Mouse (Mus musculus) lung, postnatal 0 days (tissue): Measurements from ENCODE around the gene Ntn4. TPM values are rescaled to one million over a fixed set of nuclear protein-coding genes. Genes with fewer than 3 reads are reported as not detected.
A peak's percentile ranks its signal among the peaks of the same experiment; 100 is the strongest.

Source experiments
- ATAC-seq: fragments of 200-750 bp; cut with Nextera tagmentation; 2 replicates; pipeline ENCODE4 v1.8.0; 2017; ENCODE audit warnings: moderate library complexity
- DNase-seq: peaks from one replicate; pipeline ENCODE4 v3.0.0-alpha.2; 2016; ENCODE audit warnings: low spot score
- H3K27ac ChIP-seq: fragments of 300-500 bp; sonication (generic); 2 replicates; pipeline ENCODE4 v1.5.1; 2014; ENCODE audit warnings: antibody characterized with exemption, mild to moderate bottlenecking, low read length, mixed read lengths
- H3K27me3 ChIP-seq: fragments of 300-500 bp; sonication (generic); replicated peaks from 2 replicates; pipeline ENCODE4 v1.6.1; 2014; ENCODE audit warnings: low read length, mixed read lengths; ENCODE audit not compliant: insufficient read depth
- H3K36me3 ChIP-seq: fragments of 300-500 bp; sonication (generic); 2 replicates; pipeline ENCODE4 v1.6.1; 2014; ENCODE audit warnings: low read length, mixed read lengths; ENCODE audit not compliant: insufficient read depth
- H3K4me1 ChIP-seq: fragments of 300-500 bp; sonication (generic); 2 replicates; pipeline ENCODE4 v1.6.1; 2014; ENCODE audit warnings: antibody characterized with exemption, low read depth, low read length, mixed read lengths; ENCODE audit not compliant: insufficient read depth
- H3K4me2 ChIP-seq: fragments of 300-500 bp; sonication (generic); replicated peaks from 2 replicates; pipeline ENCODE4 v1.6.1; 2014; ENCODE audit warnings: low read depth, mild to moderate bottlenecking, low read length, moderate library complexity, mixed read lengths
- H3K4me3 ChIP-seq: fragments of 300-500 bp; sonication (generic); 2 replicates; pipeline ENCODE4 v1.5.1; 2014; ENCODE audit warnings: low read depth, low read length
- H3K9ac ChIP-seq: fragments of 300-500 bp; sonication (generic); replicated peaks from 2 replicates; pipeline ENCODE4 v1.6.1; 2014; ENCODE audit warnings: low read depth, mild to moderate bottlenecking
- H3K9me3 ChIP-seq: fragments of 300-500 bp; sonication (generic); 2 replicates; pipeline ENCODE4 v1.6.1; 2016; ENCODE audit warnings: low read length, mixed read lengths
- CTCF ChIP-seq: IDR thresholded peaks from 2 replicates; pipeline ENCODE4 v1.5.1; 2016; ENCODE audit warnings: antibody characterized with exemption, mild to moderate bottlenecking
- EP300 ChIP-seq: IDR thresholded peaks from 2 replicates; pipeline ENCODE4 v1.6.1; 2016; ENCODE audit warnings: antibody characterized with exemption, mild to moderate bottlenecking, control low read depth
- WGBS: fragments of 180-500 bp; shearing (Covaris S2); extraction: QIAGEN DNeasy Blood & Tissue Kit; methylation state at CpG from one replicate; pipeline ENCODE4 v1.1.7; 2014; 5-methylcytosine and 5-hydroxymethylcytosine counted together
- polyA plus RNA-seq: library from polyadenylated mRNA; unstranded; fragments of >200 nt; fragmentation: Nextera tagmentation; extraction: Ambion mirVana; gene quantifications from 2 replicates; pipeline ENCODE4 v1.2.1, GENCODE M21; 2015

Gene Ntn4
- polyA plus RNA-seq, 1 experiment from 2014 or later, result 1.4 TPM

DNA sequence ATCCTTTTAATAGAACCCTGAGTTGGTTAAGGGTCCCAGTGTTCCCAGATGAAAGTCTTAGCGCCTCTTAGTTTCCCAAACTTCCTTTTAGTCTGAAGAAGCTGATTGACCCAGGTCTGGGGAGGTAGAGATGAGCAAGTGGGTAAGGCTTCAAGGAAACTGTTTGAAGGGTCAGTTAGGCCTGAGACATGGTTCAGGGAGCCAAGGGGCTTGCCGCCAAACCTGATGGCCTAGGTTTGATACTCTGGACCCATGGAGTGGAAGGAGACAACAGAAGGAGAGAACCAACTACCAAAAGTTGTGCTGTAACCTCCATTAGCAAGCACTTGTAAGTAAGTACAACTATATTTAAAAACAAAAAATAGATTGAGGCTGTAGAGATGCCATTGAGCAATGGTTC lies 6.5 kb upstream of the Ntn4 start:
- H3K9me3 ChIP-seq, result no peaks in the 10 kb centered on the region
- 84% methylated on average over 2 of the region's 2 CpGs for WGBS
- no peaks in the 10 kb centered on the region for H3K36me3 ChIP-seq
- no peak overlapping the region for H3K4me2 ChIP-seq
- H3K9ac ChIP-seq, result no peak overlapping the region
- no peak for ATAC-seq
- TF ChIP-seq CTCF (no peak), EP300 (no peak)
- H3K4me3 ChIP-seq, result no peak overlapping the region
- 0 out of 2 replicates have a peak, but pooled peaks cover 3% of the 10 kb centered on the region for H3K27me3 ChIP-seq
- H3K27ac ChIP-seq, result no peak overlapping the region
- no peaks in the 10 kb centered on the region for H3K4me1 ChIP-seq
- DNase-seq, result no peak

DNA sequence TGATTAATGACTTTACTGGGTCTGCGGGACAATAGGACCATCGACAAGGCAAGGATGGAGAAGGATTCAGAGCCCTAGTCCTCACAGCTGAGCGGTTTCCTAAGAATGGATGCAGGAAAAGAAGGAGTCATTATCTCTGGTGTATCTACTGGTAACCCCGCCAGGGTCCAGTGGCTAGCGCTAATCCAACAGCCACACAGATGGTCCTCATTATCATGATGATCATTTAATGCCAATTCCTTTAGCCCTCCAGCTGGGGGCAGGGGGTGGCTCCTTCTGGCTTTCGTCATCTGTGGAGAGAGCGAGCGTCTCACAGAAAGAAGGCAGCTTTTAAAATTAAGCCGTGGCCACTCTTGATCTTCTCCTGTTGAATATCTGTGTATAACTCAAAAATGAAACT lies 4.5 kb upstream of the Ntn4 start:
- no peak for ATAC-seq
- 0 out of 2 replicates have a peak, but pooled peaks cover 3% of the 10 kb centered on the region for H3K27me3 ChIP-seq
- WGBS, result 50% methylated on average over 9 of the region's 9 CpGs

DNA sequence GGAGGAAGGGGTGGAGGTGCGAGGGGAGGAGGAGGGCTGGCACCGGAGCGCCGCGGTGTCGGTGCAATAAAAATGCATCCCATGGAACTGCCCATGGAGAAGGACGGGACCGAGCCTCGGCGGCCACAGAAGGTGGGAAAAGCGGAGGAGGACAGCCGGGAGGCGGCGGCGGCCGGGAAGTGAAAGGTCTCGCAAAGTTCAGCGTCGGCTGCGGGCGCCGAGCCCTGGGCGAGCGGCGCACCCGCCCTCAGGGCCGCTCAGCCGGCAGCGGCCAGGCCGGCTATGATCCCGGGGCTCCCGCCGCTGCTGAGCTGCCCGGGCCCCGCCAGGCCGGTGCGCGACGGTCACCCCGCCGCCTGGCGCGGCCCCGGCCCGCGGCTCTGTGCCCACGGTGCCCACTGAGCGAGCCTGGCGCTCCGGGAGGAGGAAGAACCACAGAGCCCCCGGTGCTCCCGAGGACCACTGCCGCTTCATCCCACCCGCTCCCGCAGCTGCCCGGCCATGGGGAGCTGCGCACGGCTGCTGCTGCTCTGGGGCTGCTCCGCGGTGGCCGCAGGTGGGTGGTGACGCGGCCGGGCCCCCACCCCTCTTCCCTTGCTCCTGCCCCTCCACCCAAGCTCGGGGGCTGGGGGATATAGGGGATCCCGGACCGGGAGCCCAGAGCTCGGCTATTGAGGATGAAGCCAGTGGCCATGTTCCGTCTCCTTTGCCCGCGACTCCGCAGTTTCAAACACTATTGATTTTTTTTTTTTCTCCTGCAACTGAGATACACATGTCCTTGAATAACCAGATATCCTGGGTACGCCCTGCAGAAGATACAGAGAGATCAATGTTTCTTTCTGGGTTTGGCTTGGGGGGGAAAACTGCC lies 706 bp downstream of the Ntn4 start:
- 0 out of 2 replicates have a peak, but pooled peaks cover 6% of the 10 kb centered on the region for H3K27me3 ChIP-seq
- DNase-seq (peak; percentile 31), ATAC-seq (peak; percentile 70)
- no peaks in the 10 kb centered on the region for H3K9me3 ChIP-seq
- H3K4me1 ChIP-seq, result peaks cover 7% of the 10 kb centered on the region; the same call in 1 of the 2 replicates
- peak overlapping the region; percentile 73 for H3K4me3 ChIP-seq
- WGBS, result 2% methylated on average over 43 of the region's 73 CpGs
- no peak overlapping the region; the same call in 1 of the 2 replicates for H3K27ac ChIP-seq
- H3K9ac ChIP-seq, result peak overlapping the region; percentile 64
- peak overlapping the region; percentile 99 for H3K4me2 ChIP-seq
- no peak for TF ChIP-seq CTCF
- no peak for TF ChIP-seq EP300
- H3K36me3 ChIP-seq, result no peaks in the 10 kb centered on the region

More for the DNA sequence above, 4.5 kb upstream of the Ntn4 start:
- no peak overlapping the region for H3K4me3 ChIP-seq
- no peaks in the 10 kb centered on the region for H3K4me1 ChIP-seq
- H3K4me2 ChIP-seq, result no peak overlapping the region
- H3K27ac ChIP-seq, result no peak overlapping the region
- no peaks in the 10 kb centered on the region for H3K9me3 ChIP-seq
- H3K9ac ChIP-seq, result no peak overlapping the region
- H3K36me3 ChIP-seq, result no peaks in the 10 kb centered on the region
- no peak for TF ChIP-seq CTCF
- no peak for TF ChIP-seq EP300
- DNase-seq, result no peak

DNA sequence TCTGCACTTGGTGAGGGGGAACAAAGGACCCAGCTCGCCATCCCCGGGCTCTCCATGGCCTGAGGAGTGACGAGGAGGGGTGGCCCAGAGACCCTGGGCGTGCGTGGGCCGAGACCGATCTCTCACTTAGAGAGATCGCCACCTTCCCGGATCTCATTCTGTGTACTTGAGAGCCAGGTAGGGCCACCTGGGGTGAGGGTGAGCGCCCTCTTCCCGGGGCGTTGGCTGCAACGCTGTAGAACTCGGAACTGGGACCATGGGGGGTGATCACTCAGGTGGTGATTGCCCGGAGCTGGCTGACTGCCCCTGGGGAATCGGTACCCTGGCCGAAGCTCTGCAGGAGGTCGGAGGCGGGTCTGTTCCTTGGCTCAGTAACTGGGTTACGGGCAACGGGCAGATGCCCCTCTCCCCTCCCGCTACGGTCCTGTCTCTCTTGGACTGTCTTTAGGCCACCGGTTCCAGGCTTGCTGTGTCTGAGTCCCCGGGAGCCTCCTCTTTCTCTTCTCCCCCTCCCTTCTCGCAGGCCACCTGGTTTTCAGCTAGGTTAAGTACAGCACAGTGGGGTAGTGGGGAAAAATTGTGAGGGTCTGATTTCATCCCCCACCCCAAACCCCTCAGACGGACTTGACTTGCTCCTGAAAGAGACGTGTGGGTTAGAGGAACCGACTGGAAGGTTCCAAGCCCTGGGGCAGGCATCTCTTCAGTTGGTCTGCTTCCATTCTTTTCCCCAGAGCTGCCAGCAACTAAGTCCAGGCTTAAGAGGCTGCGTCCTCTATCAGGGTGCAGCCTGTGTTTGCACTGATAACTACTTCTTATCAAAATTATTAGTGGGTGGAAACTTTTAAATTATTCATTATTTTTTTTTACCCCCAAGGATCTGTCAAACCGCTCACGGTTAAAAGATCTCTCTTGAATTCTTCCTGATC lies 1.6 kb downstream of the Ntn4 start:
- Histone ChIP-seq H3K4me3 (peak overlapping the region; percentile 73), H3K9ac (peak overlapping the region; percentile 64), H3K9me3 (no peaks in the 10 kb centered on the region), H3K27me3 (0 out of 2 replicates have a peak, but pooled peaks cover 6% of the 10 kb centered on the region), H3K4me2 (peak overlapping the region; percentile 99), H3K4me1 (peaks cover 7% of the 10 kb centered on the region; the same call in 1 of the 2 replicates), H3K27ac (no peak overlapping the region), H3K36me3 (no peaks in the 10 kb centered on the region)
- DNase-seq (no peak), ATAC-seq (peak; percentile 14)
- no peak for TF ChIP-seq EP300
- no peak for TF ChIP-seq CTCF
- WGBS, result 7% methylated on average over 30 of the region's 32 CpGs

DNA sequence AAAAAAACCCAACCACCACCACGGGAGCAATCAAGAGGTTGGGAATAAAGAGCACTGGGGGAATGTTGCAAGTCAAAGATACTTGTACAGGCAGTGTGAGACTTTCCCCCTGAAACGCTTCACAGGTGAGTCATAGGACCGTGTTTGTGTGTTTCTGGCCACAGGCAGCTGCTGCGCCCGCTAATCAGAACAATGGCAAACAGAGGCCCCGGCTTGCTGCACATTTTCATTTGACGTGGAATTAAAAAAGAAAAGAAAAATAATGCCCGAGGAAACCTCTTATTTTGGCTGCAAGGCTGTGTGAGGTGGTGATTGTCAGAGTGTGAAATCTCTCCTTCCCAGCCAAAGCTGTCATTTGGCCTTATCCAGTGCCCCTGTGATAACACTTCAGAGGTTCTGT lies 2.4 kb downstream of the Ntn4 start:
- ATAC-seq, result peak; percentile 68
- 0 out of 2 replicates have a peak, but pooled peaks cover 6% of the 10 kb centered on the region for H3K27me3 ChIP-seq

More for the DNA sequence above, 2.4 kb downstream of the Ntn4 start:
- 34% methylated on average over 8 of the region's 8 CpGs for WGBS
- Histone ChIP-seq H3K4me1 (peaks cover 7% of the 10 kb centered on the region; the same call in 1 of the 2 replicates), H3K27ac (no peak overlapping the region), H3K36me3 (no peaks in the 10 kb centered on the region), H3K9me3 (no peaks in the 10 kb centered on the region), H3K4me2 (0 out of 2 replicates have a peak overlapping the region, but pooled peaks have one; percentile 6), H3K9ac (no peak overlapping the region), H3K4me3 (no peak overlapping the region)
- TF ChIP-seq EP300, result no peak
- TF ChIP-seq CTCF, result no peak
- peak; percentile 57 for DNase-seq
